Comparison of ENCODE assay signal across 9 mouse cellular contexts in genomic region chr11:109269662-109270341, GRCm38 (mm10). TPM values are rescaled to one million over a fixed set of nuclear protein-coding genes. Genes with fewer than 3 reads are reported as not detected.
DNase-seq lines count a peak whose midpoint lies in the region; ATAC-seq and TF ChIP-seq lines count a peak whose summit lies in the region.
"Had no signal": no experiment of that assay in that cellular context is flagged by ENCODE, and none has a peak within 500 bp of the region (broad histone marks: within the 10 kb centered on the region; RNA-seq: fewer than 3 reads in every experiment).

No protein-coding gene starts in this region.

- H3K27me3 ChIP-seq in CH12.LX (replicated peaks) = peaks cover 2% of the 10 kb centered on the region
- H3K27me3 ChIP-seq in hindbrain, embryonic 14.5 days (ENCODE audit: control insufficient read depth, insufficient read depth, low read length) = no peaks in the 10 kb centered on the region

- in situ Hi-C loops in CH12.LX (cut with MboI; ENCODE audit: low pct_ligation_motif_present, low pct_unique_long_range_greater_than_20kb, low sequenced_read_pairs) = loop anchor here (25.0 kb wide), 1 partner anchor 592 kb away; no protein-coding TSS in a partner anchor

- TF ChIP-seq EP300 in CH12.LX (IDR thresholded peaks at IDR 0.05; ENCODE audit: low read length) = no peak

- no peak for ATAC-seq in hindbrain, embryonic 14.5 days (ENCODE audit: low FRiP score)

- H3K79me2 ChIP-seq in CH12.LX (replicated peaks; ENCODE audit: control insufficient read depth, extremely low read depth, insufficient read depth, poor library complexity, severe bottlenecking) (no peaks in the 10 kb centered on the region), macrophage (ENCODE audit: inconsistent target) (no peaks in the 10 kb centered on the region)

- peak overlapping the region; percentile 46 for H3K4me2 ChIP-seq in CH12.LX (ENCODE audit: insufficient read depth, low read depth, poor library complexity, severe bottlenecking)
- H3K4me2 ChIP-seq in hindbrain, embryonic 14.5 days (replicated peaks) = no peak overlapping the region
- H3K4me2 ChIP-seq: heart, embryonic 11.5 days had no signal

- H3K9me3 ChIP-seq in CH12.LX (replicated peaks; ENCODE audit: low read length) = peaks cover 10% of the 10 kb centered on the region
- no peaks in the 10 kb centered on the region for H3K9me3 ChIP-seq in hindbrain, embryonic 14.5 days (ENCODE audit: control insufficient read depth, low read length)

- no peak overlapping the region for H3K9ac ChIP-seq in CH12.LX (ENCODE audit: insufficient read depth, low read depth)
- H3K9ac ChIP-seq in hindbrain, embryonic 14.5 days = no peak overlapping the region

- 0 out of 2 replicates have a peak overlapping the region, but pooled peaks have one; percentile 12 for H3K27ac ChIP-seq in CH12.LX (ENCODE audit: insufficient read depth, low read depth)
- peak overlapping the region; percentile 40 for H3K27ac ChIP-seq in hindbrain, embryonic 14.5 days
- H3K27ac ChIP-seq in macrophage = peak overlapping the region; percentile 63

- no peak for TF ChIP-seq CTCF in CH12.LX (conservative IDR thresholded peaks at IDR 0.05 in 1 of 2, IDR thresholded peaks at IDR 0.05 in 1 of 2; ENCODE audit: low read depth in 2 of 2, low read length in 2 of 2)

- peak; percentile 20 for DNase-seq in embryo, embryonic 10 days (ENCODE audit: low spot score)
- no peak for DNase-seq in embryo, embryonic 9.5 days (ENCODE audit: extremely low spot score)
- peak; percentile 84 for DNase-seq in CH12.LX (ENCODE audit: extremely low read depth)
- no peak for DNase-seq in hindbrain, embryonic 14.5 days (ENCODE audit: low spot score)
- no peak for DNase-seq in adrenal gland, adult 18-20 months (ENCODE audit: low spot score in 2 of 2)
- DNase-seq in frontal cortex, postnatal 36 days (ENCODE audit: low spot score in 2 of 2) = no peak
- DNase-seq in heart, postnatal 10 days = no peak

- TF ChIP-seq POLR2A in CH12.LX (IDR thresholded peaks at IDR 0.05; ENCODE audit: low read depth, low read length) = no peak

- H3K4me3 ChIP-seq in CH12.LX (replicated peaks in 1 of 3; ENCODE audit: low read depth in 2 of 3, low read length in 2 of 3, poor library complexity in 1 of 3) (peak overlapping the region in 1 of 3 experiments; percentile 43), macrophage (ENCODE audit: inconsistent target) (no peak overlapping the region)
- no peak overlapping the region for H3K4me3 ChIP-seq in hindbrain, embryonic 14.5 days (replicated peaks; ENCODE audit: low read length)

- intact Hi-C loops in heart, postnatal 10 days (cut with DNase I) = no loop called here

- TF ChIP-seq RAD21 in CH12.LX (IDR thresholded peaks at IDR 0.05; ENCODE audit: low read depth, low read length) = no peak

- peaks cover 20 to 28% of the 10 kb centered on the region in 2 experiments for H3K4me1 ChIP-seq in CH12.LX (ENCODE audit: control insufficient read depth in 1 of 2, insufficient read depth in 2 of 2)
- H3K4me1 ChIP-seq in hindbrain, embryonic 14.5 days (replicated peaks; ENCODE audit: control insufficient read depth, insufficient read depth, low read length) = peaks cover 10% of the 10 kb centered on the region; the same call in 1 of the 2 replicates

- WGBS in hindbrain, embryonic 14.5 days = 60% methylated on average over 16 of the region's 16 CpGs
- WGBS in macrophage (ENCODE audit: missing documents) = 22% methylated on average over 16 of the region's 16 CpGs

- H3K36me3 ChIP-seq in CH12.LX (replicated peaks in 1 of 2; ENCODE audit: control insufficient read depth in 1 of 2, insufficient read depth in 1 of 2, low read length in 1 of 2) = no peaks in the 10 kb centered on the region
- no peaks in the 10 kb centered on the region; the same call in 1 of the 2 replicates for H3K36me3 ChIP-seq in hindbrain, embryonic 14.5 days (replicated peaks; ENCODE audit: control insufficient read depth, insufficient read depth)
- no peaks in the 10 kb centered on the region for H3K36me3 ChIP-seq in macrophage (ENCODE audit: inconsistent target)

- dilution Hi-C loops in CH12.LX (cut with MboI; ENCODE audit: extremely low pct_ligation_motif_present, extremely low pct_unique_long_range_greater_than_20kb, low sequenced_read_pairs) = no loop called here

TF ChIP-seq in CH12.LX, 34 proteins besides CTCF, POLR2A, EP300 and RAD21:
- TF ChIP-seq TCF12 (IDR thresholded peaks at IDR 0.05; ENCODE audit: low read depth, low read length) (0 out of 2 replicates have a peak, but pooled peaks have one; percentile 20), CHD2 (IDR thresholded peaks at IDR 0.05; ENCODE audit: low read length) (no peak), TBP (conservative IDR thresholded peaks at IDR 0.05; ENCODE audit: low read depth, low read length) (no peak), IRF4 (IDR thresholded peaks at IDR 0.05; ENCODE audit: low read depth, low read length) (peak; percentile 72; the same call in 1 of the 2 replicates), JUN (IDR thresholded peaks at IDR 0.05; ENCODE audit: insufficient read depth, low read depth, low read length) (no peak), HCFC1 (IDR thresholded peaks at IDR 0.05; ENCODE audit: low read depth, low read length) (no peak; the same call in 1 of the 2 replicates), CHD1 (IDR thresholded peaks at IDR 0.05; ENCODE audit: low read depth, low read length) (peak; percentile 91; the same call in 1 of the 2 replicates), RCOR1 (conservative IDR thresholded peaks at IDR 0.05; ENCODE audit: low read depth, low read length) (0 out of 2 replicates have a peak, but pooled peaks have one; percentile 26), ETS1 (conservative IDR thresholded peaks at IDR 0.05; ENCODE audit: low read depth, low read length) (peak; percentile 60), BHLHE40 (IDR thresholded peaks at IDR 0.05; ENCODE audit: low read depth, low read length) (peak; percentile 66)

RNA-seq across cellular contexts. Expression of gene Rgs9, which starts 28.1 kb away (rescaled TPM):
- total RNA-seq in CH12.LX (2012; rRNA removed) (0.50 and 0.55 TPM in 2 replicates), CH12.LX (2014; rRNA removed) (1.1 and 1.2 TPM in 2 replicates)
- polyA plus RNA-seq in CH12.LX (2012; ENCODE audit: insufficient read length, low read depth) (1.3 and 1.4 TPM in 2 replicates), macrophage (2018) (0.32 TPM in 1 of 3 replicates, not detected in the others)
- polyA plus RNA-seq in hindbrain, embryonic 14.5 days (2014; fragmentation: Nextera tagmentation; extraction: Ambion mirVana) = 8.9 and 10.7 TPM in 2 replicates
- 10 to 100 TPM in 4 of 26 experiments, 1 to 10 TPM in 11, under 1 TPM in 6, not detected in 5; 0.20 to 10.7 (median 2.3) TPM for total RNA-seq in macrophage (2018; cell fraction: chromatin; rRNA removed)
- total RNA-seq in macrophage (2018; cell fraction: cytosol; rRNA removed) = 1 to 10 TPM in 3 of 26 experiments, under 1 TPM in 12, not detected in 11; 0.06 to 2.2 (median 0.43) TPM
- total RNA-seq in macrophage (2018; cell fraction: nucleus; rRNA removed) = 1 to 10 TPM in 15 of 26 experiments, under 1 TPM in 6, not detected in 5; 0.26 to 9.0 (median 1.7) TPM
- total RNA-seq in adrenal gland, adult 18-20 months (2021) = 1 to 10 TPM; 4.6 to 5.1 TPM
- under 1 TPM; 0.62 to 0.69 TPM for total RNA-seq in heart, postnatal 10 days (2021)

Comparison
In these comparisons a context has a peak if more than half of its experiments do, and no peak if none do; other contexts are left out.
1. DNase-seq: peak in embryo, embryonic 10 days (single experiment) and CH12.LX (single experiment); none in embryo, embryonic 9.5 days (single experiment), hindbrain, embryonic 14.5 days (single experiment), adrenal gland, adult 18-20 months (0 of 2), frontal cortex, postnatal 36 days (0 of 2) and heart, postnatal 10 days (0 of 2).
2. H3K27ac ChIP-seq: peak in every context shown above with its lines; median percentile 63 in macrophage; 40 in hindbrain, embryonic 14.5 days; 12 in CH12.LX.